Mouse (Mus musculus) heart, embryonic 15.5 days (tissue): ENCODE data around the gene Arvcf. TPM values are rescaled to one million over a fixed set of nuclear protein-coding genes. Genes with fewer than 3 reads are reported as not detected.

Source experiments
- ATAC-seq: fragments of 200-750 bp; cut with Nextera tagmentation; replicated peaks from 2 replicates; pipeline ENCODE4 v1.8.0; 2017; ENCODE audit warnings: low read depth, moderate TSS enrichment; ENCODE audit not compliant: insufficient number of reproducible peaks, insufficient read depth, low FRiP score
- H3K27ac ChIP-seq: fragments of 300-500 bp; sonication (generic); 2 replicates; pipeline ENCODE4 v1.5.1; 2015; ENCODE audit warnings: mild to moderate bottlenecking, inconsistent platforms
- H3K27me3 ChIP-seq: fragments of 300-500 bp; sonication (generic); 2 replicates; pipeline ENCODE4 v1.6.1; 2015; ENCODE audit warnings: inconsistent platforms
- H3K36me3 ChIP-seq: fragments of 300-500 bp; sonication (generic); 2 replicates; pipeline ENCODE4 v1.6.1; 2015; ENCODE audit warnings: mild to moderate bottlenecking, inconsistent platforms
- H3K4me1 ChIP-seq: fragments of 300-500 bp; sonication (generic); replicated peaks from 2 replicates; pipeline ENCODE4 v1.6.1; 2015; ENCODE audit warnings: inconsistent platforms
- H3K4me2 ChIP-seq: fragments of 300-500 bp; sonication (generic); 2 replicates; pipeline ENCODE4 v1.6.1; 2015; ENCODE audit warnings: inconsistent platforms, mild to moderate bottlenecking, moderate library complexity
- H3K4me3 ChIP-seq: fragments of 300-500 bp; sonication (generic); 2 replicates; pipeline ENCODE4 v1.5.1; 2015; ENCODE audit warnings: mild to moderate bottlenecking, inconsistent platforms
- H3K9ac ChIP-seq: fragments of 300-500 bp; sonication (generic); 2 replicates; pipeline ENCODE4 v1.6.1; 2015; ENCODE audit warnings: mild to moderate bottlenecking, inconsistent platforms
- H3K9me3 ChIP-seq: fragments of 300-500 bp; sonication (generic); replicated peaks from 2 replicates; pipeline ENCODE4 v1.6.1; 2016; ENCODE audit warnings: inconsistent platforms
- WGBS: fragments of 180-500 bp; shearing (Covaris S2); methylation state at CpG from one replicate; pipeline ENCODE4 v1.1.7; 2015; ENCODE audit warnings: mixed read lengths; 5-methylcytosine and 5-hydroxymethylcytosine counted together
- polyA plus RNA-seq: library from polyadenylated mRNA; unstranded; fragments of >200 nt; fragmentation: Nextera tagmentation; extraction: Ambion mirVana; gene quantifications from 2 replicates; pipeline ENCODE4 v1.2.1, GENCODE M21; 2015

The Arvcf gene
- polyA plus RNA-seq, 1 experiment from 2014 or later = 28.4 TPM

- Histone ChIP-seq H3K4me2 (no peak overlapping the region), H3K9me3 (no peaks in the 10 kb centered on the region), H3K36me3 (no peaks in the 10 kb centered on the region), H3K27me3 (no peaks in the 10 kb centered on the region), H3K27ac (no peak overlapping the region), H3K4me1 (no peaks in the 10 kb centered on the region), H3K4me3 (no peak overlapping the region), H3K9ac (no peak overlapping the region)
- 76% methylated on average over 1 of the region's 1 CpGs for WGBS
- ATAC-seq = no peak
Measured at GRCm38 (mm10) chr16:18356961-18357360, 9.0 kb downstream of the Arvcf start.

DNA sequence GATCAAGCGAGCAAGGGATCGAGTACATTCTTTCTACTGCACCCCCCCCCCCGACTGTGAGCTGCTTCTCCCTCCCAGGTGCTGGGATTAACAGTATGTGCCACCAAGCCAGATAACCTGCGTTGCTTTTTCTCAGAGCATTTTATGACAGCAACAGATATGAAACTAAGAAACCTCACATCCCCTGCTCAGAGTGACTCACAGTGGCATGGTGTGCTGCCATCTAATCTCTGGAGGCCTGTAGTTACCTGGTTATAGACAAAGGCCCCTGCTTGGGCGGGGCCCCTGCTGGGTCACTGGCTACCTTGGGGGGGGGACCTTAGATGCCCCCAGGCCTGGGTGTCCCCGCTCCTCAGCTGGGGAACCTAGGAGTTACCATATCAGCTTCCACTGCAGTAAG, 10.0 kb downstream of the Arvcf start:
- no peaks in the 10 kb centered on the region for H3K9me3 ChIP-seq
- H3K27ac ChIP-seq = no peak overlapping the region
- H3K4me3 ChIP-seq = no peak overlapping the region
- 77% methylated on average over 6 of the region's 6 CpGs for WGBS
- H3K27me3 ChIP-seq = no peaks in the 10 kb centered on the region
- ATAC-seq = no peak
- H3K36me3 ChIP-seq = no peaks in the 10 kb centered on the region
- H3K9ac ChIP-seq = no peak overlapping the region
- no peak overlapping the region for H3K4me2 ChIP-seq
- no peaks in the 10 kb centered on the region for H3K4me1 ChIP-seq

DNA sequence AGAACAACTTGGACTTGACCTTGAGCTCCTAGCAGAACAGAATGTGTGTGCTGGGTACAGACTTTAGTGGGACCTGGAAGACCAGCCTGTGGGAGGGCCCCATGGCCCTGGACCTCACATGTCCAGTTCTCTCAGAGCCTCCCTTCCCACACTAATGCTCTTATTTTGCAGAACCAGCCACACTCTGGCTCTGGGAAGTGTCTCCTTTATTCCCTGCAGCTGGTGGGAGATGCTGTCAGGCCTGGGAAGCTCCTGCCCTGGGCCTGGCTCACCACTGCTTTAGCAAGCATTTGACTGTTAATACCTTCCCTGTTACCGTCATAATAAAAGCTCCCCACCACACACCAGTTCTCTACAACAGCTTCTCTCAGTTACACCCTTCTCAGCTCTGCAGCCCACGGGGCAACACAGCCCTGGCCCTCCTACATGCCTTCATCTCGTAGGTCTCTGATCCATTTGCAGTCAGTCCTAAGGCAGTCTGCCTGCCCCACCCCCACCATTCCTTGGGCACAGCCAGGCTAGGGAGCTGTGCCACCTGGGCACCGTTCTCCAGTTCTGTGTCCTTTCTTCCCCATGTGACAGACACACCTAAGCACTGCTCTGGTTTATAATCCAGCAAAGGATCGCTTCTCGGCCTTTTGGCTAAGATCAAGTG, 12.3 kb downstream of the Arvcf start:
- H3K9me3 ChIP-seq = no peaks in the 10 kb centered on the region
- H3K4me1 ChIP-seq = no peaks in the 10 kb centered on the region
- no peak overlapping the region for H3K4me2 ChIP-seq
- H3K4me3 ChIP-seq = no peak overlapping the region
- no peaks in the 10 kb centered on the region for H3K36me3 ChIP-seq
- 0 out of 2 replicates have a peak, but pooled peaks have one; percentile 4 for ATAC-seq
- H3K27ac ChIP-seq = no peak overlapping the region
- H3K27me3 ChIP-seq = no peaks in the 10 kb centered on the region
- 74% methylated on average over 6 of the region's 6 CpGs for WGBS
- H3K9ac ChIP-seq = no peak overlapping the region

GRCm38 (mm10) chr16:18362948-18363347, 15.0 kb downstream of the Arvcf start:
- no peaks in the 10 kb centered on the region for H3K27me3 ChIP-seq
- H3K27ac ChIP-seq = no peak overlapping the region
- H3K4me3 ChIP-seq = no peak overlapping the region
- no peak overlapping the region for H3K9ac ChIP-seq
- WGBS = 69% methylated on average over 8 of the region's 8 CpGs
- no peaks in the 10 kb centered on the region for H3K36me3 ChIP-seq
- no peak overlapping the region for H3K4me2 ChIP-seq
- no peaks in the 10 kb centered on the region for H3K9me3 ChIP-seq
- H3K4me1 ChIP-seq = no peaks in the 10 kb centered on the region
- ATAC-seq = no peak

DNA sequence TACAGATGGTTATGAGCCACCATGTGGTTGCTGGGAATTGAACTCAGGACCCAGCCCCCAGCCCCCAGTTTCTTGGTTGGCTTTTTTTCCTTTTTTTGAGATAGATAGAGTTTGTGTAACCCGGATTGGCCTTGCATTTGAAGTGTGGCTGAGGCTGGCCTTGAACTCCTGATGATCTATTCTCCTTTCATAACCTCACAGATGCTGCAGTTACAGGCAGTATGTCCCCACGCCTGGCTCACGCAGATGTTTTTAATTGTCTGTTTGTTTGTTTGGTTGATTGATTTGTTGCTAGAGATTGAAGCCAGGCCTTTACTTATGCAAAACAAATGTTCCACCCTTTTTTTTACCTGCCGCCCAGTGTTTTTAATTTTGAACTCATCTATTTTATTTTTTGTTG, 18.9 kb downstream of the Arvcf start:
- no peaks in the 10 kb centered on the region for H3K36me3 ChIP-seq
- 84% methylated on average over 4 of the region's 4 CpGs for WGBS
- H3K9ac ChIP-seq = no peak overlapping the region
- H3K4me1 ChIP-seq = no peaks in the 10 kb centered on the region
- no peak overlapping the region for H3K4me3 ChIP-seq
- ATAC-seq = no peak
- H3K9me3 ChIP-seq = no peaks in the 10 kb centered on the region
- H3K4me2 ChIP-seq = no peak overlapping the region
- H3K27ac ChIP-seq = no peak overlapping the region
- H3K27me3 ChIP-seq = no peaks in the 10 kb centered on the region

GRCm38 (mm10) chr16:18370197-18370596, 22.2 kb downstream of the Arvcf start:
- 65% methylated on average over 3 of the region's 3 CpGs for WGBS
- no peaks in the 10 kb centered on the region for H3K4me1 ChIP-seq
- H3K27me3 ChIP-seq = no peaks in the 10 kb centered on the region
- no peak overlapping the region for H3K4me2 ChIP-seq
- H3K27ac ChIP-seq = no peak overlapping the region
- no peaks in the 10 kb centered on the region for H3K9me3 ChIP-seq
- no peak for ATAC-seq
- H3K4me3 ChIP-seq = no peak overlapping the region
- H3K9ac ChIP-seq = no peak overlapping the region
- H3K36me3 ChIP-seq = no peaks in the 10 kb centered on the region

DNA sequence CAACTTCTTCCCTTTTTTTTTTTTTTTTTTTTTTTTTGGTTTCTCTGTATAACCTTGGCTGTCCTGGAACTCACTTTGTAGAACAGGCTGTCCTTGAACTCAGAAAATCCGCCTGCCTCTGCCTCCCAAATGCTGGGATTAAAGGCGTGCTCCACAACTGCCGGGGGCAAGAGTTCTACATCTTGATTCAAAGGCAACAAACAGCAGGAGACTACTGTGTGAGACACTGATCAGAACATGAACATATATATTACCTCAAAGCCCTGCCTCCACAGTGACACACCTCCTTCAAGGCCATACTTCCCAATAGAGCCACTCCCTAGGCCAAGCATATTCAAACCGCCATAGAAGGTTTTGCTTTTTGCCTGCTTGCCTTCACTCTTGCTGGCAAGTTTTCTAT, 25.6 kb downstream of the Arvcf start:
- WGBS = 89% methylated on average over 4 of the region's 4 CpGs
- Histone ChIP-seq H3K4me2 (no peak overlapping the region), H3K4me1 (peaks cover 10% of the 10 kb centered on the region; the same call in 1 of the 2 replicates), H3K27me3 (no peaks in the 10 kb centered on the region), H3K36me3 (no peaks in the 10 kb centered on the region), H3K9me3 (no peaks in the 10 kb centered on the region), H3K9ac (no peak overlapping the region), H3K27ac (no peak overlapping the region), H3K4me3 (no peak overlapping the region)
- ATAC-seq = no peak

DNA sequence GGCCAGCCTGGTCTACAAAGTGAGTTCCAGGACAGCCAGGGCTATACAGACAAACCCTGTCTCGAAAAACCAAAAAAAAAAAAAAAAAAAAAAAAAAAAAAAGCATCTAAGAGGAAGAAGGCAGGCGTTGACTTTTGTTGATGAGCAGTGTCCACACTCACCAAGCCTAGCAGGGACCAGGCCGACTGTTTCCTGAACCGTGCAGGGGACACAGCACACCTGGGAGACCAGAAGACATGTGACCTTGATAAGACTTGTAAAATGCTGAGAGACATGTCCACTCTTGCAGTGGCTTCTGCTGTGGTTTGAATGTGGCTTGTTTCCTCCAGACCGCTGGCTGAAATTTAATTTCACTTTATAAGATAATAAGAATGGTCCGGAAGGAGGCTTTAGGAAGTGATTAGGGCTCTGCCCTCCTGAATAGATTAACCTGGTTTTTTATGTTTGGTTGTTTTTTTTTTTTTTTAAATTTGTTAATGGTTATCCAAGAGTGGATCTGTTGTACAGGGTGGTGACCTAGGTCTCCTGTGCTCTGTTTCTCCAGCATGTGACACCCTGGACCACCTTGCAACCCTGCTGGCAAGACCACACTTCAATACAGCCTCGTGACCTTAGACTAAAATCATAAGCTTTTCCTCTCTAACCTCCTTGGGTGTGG, 28.4 kb downstream of the Arvcf start:
- H3K4me1 ChIP-seq = peaks cover 28% of the 10 kb centered on the region
- H3K36me3 ChIP-seq = no peaks in the 10 kb centered on the region
- H3K27ac ChIP-seq = no peak overlapping the region
- no peak overlapping the region for H3K4me3 ChIP-seq
- no peaks in the 10 kb centered on the region for H3K9me3 ChIP-seq
- no peak overlapping the region for H3K4me2 ChIP-seq
- ATAC-seq = no peak
- 62% methylated on average over 7 of the region's 7 CpGs for WGBS
- no peak overlapping the region for H3K9ac ChIP-seq
- H3K27me3 ChIP-seq = no peaks in the 10 kb centered on the region

- no peaks in the 10 kb centered on the region for H3K36me3 ChIP-seq
- no peak overlapping the region for H3K9ac ChIP-seq
- H3K4me3 ChIP-seq = no peak overlapping the region
- no peaks in the 10 kb centered on the region for H3K9me3 ChIP-seq
- H3K27ac ChIP-seq = no peak overlapping the region; the same call in 1 of the 2 replicates
- ATAC-seq = 0 out of 2 replicates have a peak, but pooled peaks have one; percentile 12
- WGBS = 18% methylated on average over 3 of the region's 3 CpGs
- no peak overlapping the region for H3K4me2 ChIP-seq
- no peaks in the 10 kb centered on the region for H3K27me3 ChIP-seq
- peaks cover 28% of the 10 kb centered on the region for H3K4me1 ChIP-seq
Measured at GRCm38 (mm10) chr16:18377203-18377602, 29.2 kb downstream of the Arvcf start.

- Histone ChIP-seq H3K36me3 (no peaks in the 10 kb centered on the region), H3K4me2 (no peak overlapping the region)
- 43% methylated on average over 1 of the region's 1 CpGs for WGBS
Measured at GRCm38 (mm10) chr16:18378489-18378888, 30.5 kb downstream of the Arvcf start.

GRCm38 (mm10) chr16:18379338-18380001, 31.5 kb downstream of the Arvcf start:
- Histone ChIP-seq H3K27me3 (no peaks in the 10 kb centered on the region), H3K36me3 (no peaks in the 10 kb centered on the region), H3K9me3 (no peaks in the 10 kb centered on the region), H3K9ac (no peak overlapping the region), H3K4me2 (no peak overlapping the region), H3K4me3 (no peak overlapping the region), H3K27ac (no peak overlapping the region), H3K4me1 (peaks cover 45% of the 10 kb centered on the region)
- WGBS = 62% methylated on average over 8 of the region's 8 CpGs
- ATAC-seq = no peak

More at GRCm38 (mm10) chr16:18378489-18378888, 30.5 kb downstream of the Arvcf start:
- H3K4me1 ChIP-seq = peaks cover 36% of the 10 kb centered on the region
- H3K4me3 ChIP-seq = no peak overlapping the region
- H3K9me3 ChIP-seq = no peaks in the 10 kb centered on the region
- no peak overlapping the region for H3K27ac ChIP-seq
- no peak for ATAC-seq
- no peaks in the 10 kb centered on the region for H3K27me3 ChIP-seq
- no peak overlapping the region for H3K9ac ChIP-seq
